Comparison of ENCODE assay signal across 15 mouse cellular contexts in genomic region chr10:85527722-85528121, GRCm38 (mm10).
"Had no signal": no experiment of that assay in that cellular context is flagged by ENCODE, and none has a peak within 500 bp of the region (broad histone marks: within the 10 kb centered on the region; RNA-seq: fewer than 3 reads in every experiment).

No protein-coding gene starts in this region.

- H3K36me3 ChIP-seq: limb, embryonic 15.5 days; liver, embryonic 12.5 days; midbrain, embryonic 10.5 days; neural tube, embryonic 13.5 days had no signal

- DNase-seq: kidney, adult 9 months; kidney, postnatal 10 days; layer of hippocampus, adult 9-11 months; layer of hippocampus, postnatal 36 days; lung, embryonic 14.5 days; lung, postnatal 10 days; lung, postnatal 4 days; right cerebral cortex, postnatal 14 days; thymus, adult 18-20 months; thymus, postnatal 14 days had no signal

- H3K4me2 ChIP-seq: limb, embryonic 15.5 days; liver, embryonic 12.5 days; lung, embryonic 14.5 days; neural tube, embryonic 13.5 days had no signal

- H3K27ac ChIP-seq: limb, embryonic 15.5 days; liver, embryonic 12.5 days; midbrain, embryonic 10.5 days had no signal

- H3K4me1 ChIP-seq: liver, embryonic 12.5 days had no signal

- H3K9ac ChIP-seq: limb, embryonic 15.5 days; liver, embryonic 12.5 days; lung, embryonic 14.5 days; neural tube, embryonic 13.5 days had no signal

- ATAC-seq: liver, embryonic 12.5 days; midbrain, embryonic 16.5 days had no signal

- H3K27me3 ChIP-seq: limb, embryonic 15.5 days; neural tube, embryonic 13.5 days had no signal

- H3K4me3 ChIP-seq: limb, embryonic 15.5 days; liver, embryonic 12.5 days; midbrain, embryonic 10.5 days; neural tube, embryonic 13.5 days had no signal

- H3K9me3 ChIP-seq: limb, embryonic 15.5 days; liver, embryonic 12.5 days; midbrain, embryonic 10.5 days; neural tube, embryonic 13.5 days had no signal
